In the genomic region with DNA sequence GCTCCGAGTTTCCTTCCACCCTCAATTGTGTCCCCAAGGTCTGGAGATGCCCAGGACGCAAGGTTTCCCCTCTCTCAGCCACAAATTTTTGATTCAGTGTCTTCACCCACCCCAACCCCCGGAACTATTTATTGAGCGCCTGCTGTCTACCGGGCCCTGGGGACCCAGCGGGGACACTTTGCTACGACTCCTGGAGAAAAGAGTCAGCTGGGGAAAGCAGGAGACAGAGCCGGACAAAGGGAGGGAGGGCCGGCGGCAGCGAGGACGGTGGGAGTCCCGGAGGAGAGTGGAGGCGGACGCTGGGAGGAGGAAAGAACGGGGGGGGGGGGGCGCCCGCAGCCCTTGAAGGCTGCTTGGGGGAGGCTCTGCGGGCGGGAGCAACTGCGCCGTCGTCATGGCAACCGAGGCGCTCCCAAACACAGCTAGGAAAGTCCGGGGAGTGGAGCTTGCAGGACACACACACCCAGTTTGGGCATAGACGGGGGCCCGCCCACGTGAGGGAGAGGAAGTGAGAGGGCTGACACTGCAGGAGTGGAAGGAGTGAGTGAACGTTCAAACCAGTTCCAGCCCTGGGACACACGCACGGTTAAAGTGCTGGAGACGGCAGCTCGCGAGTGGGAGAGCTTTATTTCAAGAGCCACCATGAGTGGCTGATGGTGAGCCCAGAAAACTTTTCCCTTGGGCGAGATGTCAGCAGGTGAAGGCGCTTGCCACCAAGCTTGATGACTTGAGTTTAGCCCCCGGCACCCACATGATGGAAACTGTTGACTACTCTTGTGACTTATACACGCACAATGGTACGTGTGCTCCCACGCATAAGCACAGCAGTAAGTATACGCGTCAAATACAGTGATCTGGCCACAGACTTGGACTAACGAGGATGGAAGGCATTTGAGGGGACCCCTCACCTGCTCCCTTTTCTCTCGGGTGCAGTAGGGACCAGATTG, we compare ENCODE assay signal across 9 mouse cellular contexts. TPM values are rescaled to one million over a fixed set of nuclear protein-coding genes. Genes with fewer than 3 reads are reported as not detected.
DNase-seq lines count a peak whose midpoint lies in the region; ATAC-seq and TF ChIP-seq lines count a peak whose summit lies in the region.
"Had no signal": no experiment of that assay in that cellular context is flagged by ENCODE, and none has a peak within 500 bp of the region (broad histone marks: within the 10 kb centered on the region; RNA-seq: fewer than 3 reads in every experiment).

No protein-coding gene starts in this region.

- peak overlapping the region; percentile 98 for H3K27ac ChIP-seq in ES-E14 (ENCODE audit: insufficient read depth, low read depth, low read length, poor library complexity, severe bottlenecking)
- peak overlapping the region; percentile 74 for H3K27ac ChIP-seq in forebrain, postnatal 0 days (ENCODE audit: low read depth, low read length)
- H3K27ac ChIP-seq in lung, postnatal 0 days (ENCODE audit: low read length): peak overlapping the region; percentile 98

- ATAC-seq in forebrain, postnatal 0 days: peak; percentile 32
- peak; percentile 81 for ATAC-seq in lung, postnatal 0 days

- peak overlapping the region; percentile 89 for H3K4me2 ChIP-seq in forebrain, postnatal 0 days (ENCODE audit: low read depth)
- H3K4me2 ChIP-seq in lung, postnatal 0 days (replicated peaks; ENCODE audit: low read depth, low read length): peak overlapping the region; percentile 97

- no peaks in the 10 kb centered on the region for H3K36me3 ChIP-seq in ES-E14 (ENCODE audit: control insufficient read depth, insufficient read depth, low read length, poor library complexity, severe bottlenecking)
- no peaks in the 10 kb centered on the region for H3K36me3 ChIP-seq in forebrain, postnatal 0 days (ENCODE audit: insufficient read depth)
- H3K36me3 ChIP-seq in lung, postnatal 0 days (ENCODE audit: insufficient read depth, low read length): no peaks in the 10 kb centered on the region

- 1% methylated on average over 42 of the region's 45 CpGs for WGBS in forebrain, postnatal 0 days
- under 1% methylated on average over 39 of the region's 45 CpGs for WGBS in lung, postnatal 0 days

- H3K9ac ChIP-seq in ES-E14 (ENCODE audit: insufficient read depth, low read depth, low read length, poor library complexity, severe bottlenecking): peak overlapping the region; percentile 83
- H3K9ac ChIP-seq in forebrain, postnatal 0 days: peak overlapping the region; percentile 48
- H3K9ac ChIP-seq in lung, postnatal 0 days (replicated peaks; ENCODE audit: low read depth): peak overlapping the region; percentile 36; the same call in 1 of the 2 replicates

- peak overlapping the region; percentile 78 to 99 for H3K4me3 ChIP-seq in ES-E14 (ENCODE audit: insufficient read depth in 1 of 2, low read depth in 1 of 2, low read length in 2 of 2, poor library complexity in 1 of 2, severe bottlenecking in 1 of 2)
- peak overlapping the region; percentile 34 for H3K4me3 ChIP-seq in forebrain, postnatal 0 days (ENCODE audit: low read depth, low read length)
- H3K4me3 ChIP-seq in lung, postnatal 0 days (ENCODE audit: low read depth, low read length): peak overlapping the region; percentile 44

- no peak for DNase-seq in ES-E14 (ENCODE audit: low read depth, low spot score)
- DNase-seq in cerebellum, adult 18-20 months: peak; percentile 45 to 55
- DNase-seq in forebrain, postnatal 0 days: peak; percentile 81
- DNase-seq in heart, postnatal 4 days: peak; percentile 91
- peak; percentile 82 to 85 for DNase-seq in layer of hippocampus, adult 8-10 months (ENCODE audit: low spot score in 2 of 2)
- DNase-seq in lung, postnatal 0 days (ENCODE audit: low spot score): peak; percentile 99
- DNase-seq in ovary, adult 18-20 months (ENCODE audit: low spot score): peak; percentile 94
- DNase-seq in thymus, postnatal 10 days (ENCODE audit: low spot score in 2 of 2): peak; percentile 76 to 78

- 0 out of 2 replicates have a peak, but pooled peaks have one; percentile 12 for TF ChIP-seq EP300 in lung, postnatal 0 days (IDR thresholded peaks at IDR 0.05)

- TF ChIP-seq CTCF in forebrain, postnatal 0 days (IDR thresholded peaks at IDR 0.05; ENCODE audit: low read depth): no peak
- no peak for TF ChIP-seq CTCF in lung, postnatal 0 days (IDR thresholded peaks at IDR 0.05)

- in situ Hi-C loops in ES-E14 (cut with MboI; ENCODE audit: low sequenced_read_pairs in 2 of 2, unreplicated experiment in 2 of 2): no loop called here

- no peaks in the 10 kb centered on the region for H3K9me3 ChIP-seq in ES-E14 (ENCODE audit: control insufficient read depth, insufficient read depth, low read depth, low read length)
- no peaks in the 10 kb centered on the region for H3K9me3 ChIP-seq in forebrain, postnatal 0 days (ENCODE audit: low read length)
- no peaks in the 10 kb centered on the region for H3K9me3 ChIP-seq in lung, postnatal 0 days (ENCODE audit: low read length)

- peaks cover 0 to 13% of the 10 kb centered on the region in 2 experiments; a peak in 1 of 4 replicates for H3K4me1 ChIP-seq in ES-E14 (ENCODE audit: control insufficient read depth in 2 of 2, insufficient read depth in 2 of 2, low read length in 2 of 2, poor library complexity in 1 of 2)
- H3K4me1 ChIP-seq in forebrain, postnatal 0 days (ENCODE audit: insufficient read depth): peaks cover 26% of the 10 kb centered on the region
- H3K4me1 ChIP-seq in lung, postnatal 0 days (ENCODE audit: insufficient read depth, low read depth, low read length): peaks cover 8% of the 10 kb centered on the region; the same call in 1 of the 2 replicates

- peaks cover 14% of the 10 kb centered on the region; the same call in 1 of the 2 replicates for H3K27me3 ChIP-seq in forebrain, postnatal 0 days (ENCODE audit: insufficient read depth, low read length)
- no peaks in the 10 kb centered on the region for H3K27me3 ChIP-seq in lung, postnatal 0 days (replicated peaks; ENCODE audit: insufficient read depth, low read length)

TF ChIP-seq in ES-E14, 5 proteins besides CTCF, POLR2A, EP300 and RAD21:
- TF ChIP-seq ZNF384 (IDR thresholded peaks at IDR 0.05; ENCODE audit: low read depth, low read length): no peak
- no peak for TF ChIP-seq CHD2 (IDR thresholded peaks at IDR 0.05; ENCODE audit: low read depth, low read length)
- no peak for TF ChIP-seq ZC3H11A (IDR thresholded peaks at IDR 0.05; ENCODE audit: borderline replicate concordance, low read depth, low read length)
- 0 out of 2 replicates have a peak, but pooled peaks have one; percentile 5 for TF ChIP-seq MAFK (IDR thresholded peaks at IDR 0.05; ENCODE audit: insufficient read depth, low read depth, low read length)
TF ChIP-seq in ES-E14: peak in this region for 1.

RNA-seq across cellular contexts. Expression of a gene that starts 1.4 kb away (rescaled TPM):
- total RNA-seq in ES-E14 (2012; rRNA removed): 85.5 and 142 TPM in 2 replicates
- 197 and 249 TPM in 2 replicates for total RNA-seq in forebrain, postnatal 0 days (2014; rRNA removed)
- polyA plus RNA-seq in forebrain, postnatal 0 days (2015; fragmentation: Nextera tagmentation; extraction: Ambion mirVana): 204 and 221 TPM in 2 replicates
- 10 to 100 TPM; 73.8 to 78.5 TPM for total RNA-seq in heart, postnatal 4 days (2021)
- 100 to 1,000 TPM; 196 to 262 (median 224) TPM for total RNA-seq in layer of hippocampus, adult 8-10 months (2022)
- 117 and 125 TPM in 2 replicates for polyA plus RNA-seq in lung, postnatal 0 days (2015; fragmentation: Nextera tagmentation; extraction: Ambion mirVana)

RNA-seq across cellular contexts. Expression of a gene that starts 5.8 kb away (rescaled TPM):
- 0.13 TPM in 1 of 2 replicates, not detected in the other for total RNA-seq in ES-E14 (2012; rRNA removed)
- total RNA-seq in forebrain, postnatal 0 days (2014; rRNA removed): 1.4 and 2.8 TPM in 2 replicates
- polyA plus RNA-seq in forebrain, postnatal 0 days (2015; fragmentation: Nextera tagmentation; extraction: Ambion mirVana): 1.2 TPM in 2 replicates
- 1 to 10 TPM; 1.1 to 1.5 TPM for total RNA-seq in heart, postnatal 4 days (2021)
- 1 to 10 TPM in 2 of 4 experiments, under 1 TPM in 2; 0.24 to 1.6 (median 1.1) TPM for total RNA-seq in layer of hippocampus, adult 8-10 months (2022)
- polyA plus RNA-seq in lung, postnatal 0 days (2015; fragmentation: Nextera tagmentation; extraction: Ambion mirVana): 4.2 TPM in 2 replicates

RNA-seq across cellular contexts. Expression of a gene that starts 15.9 kb away (rescaled TPM):
- total RNA-seq in ES-E14 (2012; rRNA removed): 161 and 250 TPM in 2 replicates
- total RNA-seq in forebrain, postnatal 0 days (2014; rRNA removed): 127 and 136 TPM in 2 replicates
- polyA plus RNA-seq in forebrain, postnatal 0 days (2015; fragmentation: Nextera tagmentation; extraction: Ambion mirVana): 93.3 and 106 TPM in 2 replicates
- 10 to 100 TPM; 38.9 to 41.6 TPM for total RNA-seq in heart, postnatal 4 days (2021)
- total RNA-seq in layer of hippocampus, adult 8-10 months (2022): 10 to 100 TPM; 42.8 to 55.9 (median 51.8) TPM
- 49.1 and 57.8 TPM in 2 replicates for polyA plus RNA-seq in lung, postnatal 0 days (2015; fragmentation: Nextera tagmentation; extraction: Ambion mirVana)

RNA-seq across cellular contexts. Expression of a gene that starts 22.1 kb away (rescaled TPM):
- 7.0 and 18.8 TPM in 2 replicates for total RNA-seq in ES-E14 (2012; rRNA removed)
- 0.90 TPM in 1 of 2 replicates, not detected in the other for total RNA-seq in forebrain, postnatal 0 days (2014; rRNA removed)
- 0.18 and 0.26 TPM in 2 replicates for polyA plus RNA-seq in forebrain, postnatal 0 days (2015; fragmentation: Nextera tagmentation; extraction: Ambion mirVana)
- 1 to 10 TPM; 2.7 to 3.5 TPM for total RNA-seq in heart, postnatal 4 days (2021)
- not detected for total RNA-seq in layer of hippocampus, adult 8-10 months (2022)
- polyA plus RNA-seq in lung, postnatal 0 days (2015; fragmentation: Nextera tagmentation; extraction: Ambion mirVana): 1.3 and 2.3 TPM in 2 replicates
- total RNA-seq: left cerebral cortex, adult 8-10 months had no signal

RNA-seq across cellular contexts. Expression of a gene that starts 50.1 kb away (rescaled TPM):
- 15.5 and 21.4 TPM in 2 replicates for total RNA-seq in ES-E14 (2012; rRNA removed)
- 22.1 and 23.8 TPM in 2 replicates for total RNA-seq in forebrain, postnatal 0 days (2014; rRNA removed)
- polyA plus RNA-seq in forebrain, postnatal 0 days (2015; fragmentation: Nextera tagmentation; extraction: Ambion mirVana): 22.1 and 26.1 TPM in 2 replicates
- total RNA-seq in heart, postnatal 4 days (2021): 10 to 100 TPM; 32.2 to 38.4 TPM
- total RNA-seq in layer of hippocampus, adult 8-10 months (2022): 10 to 100 TPM; 19.8 to 34.7 (median 23.3) TPM
- 32.9 and 34.4 TPM in 2 replicates for polyA plus RNA-seq in lung, postnatal 0 days (2015; fragmentation: Nextera tagmentation; extraction: Ambion mirVana)

Comparison
In these comparisons a context has a peak if more than half of its experiments do, and no peak if none do; other contexts are left out.
1. H3K4me3 ChIP-seq: peak in every context shown above with its lines; median percentile 88 in ES-E14; 44 in lung, postnatal 0 days; 34 in forebrain, postnatal 0 days.